ENCODE assay signal across 21 mouse cellular contexts in genomic region chr16:12924668-12925067, GRCm38 (mm10).
DNase-seq lines count a peak whose midpoint lies in the region; ATAC-seq and TF ChIP-seq lines count a peak whose summit lies in the region.
"Had no signal": no experiment of that assay in that cellular context is flagged by ENCODE, and none has a peak within 500 bp of the region (broad histone marks: within the 10 kb centered on the region; RNA-seq: fewer than 3 reads in every experiment).

No protein-coding gene starts in this region.

- H3K27me3 ChIP-seq in heart, embryonic 12.5 days (replicated peaks): no peaks in the 10 kb centered on the region
- H3K27me3 ChIP-seq: embryonic facial prominence, embryonic 12.5 days; embryonic facial prominence, embryonic 15.5 days; hindbrain, embryonic 12.5 days; hindbrain, embryonic 15.5 days had no signal

- 85% methylated on average over 6 of the region's 6 CpGs for WGBS in heart, embryonic 12.5 days

- H3K4me2 ChIP-seq in heart, embryonic 12.5 days: no peak overlapping the region
- H3K4me2 ChIP-seq: embryonic facial prominence, embryonic 12.5 days; embryonic facial prominence, embryonic 15.5 days; hindbrain, embryonic 12.5 days; hindbrain, embryonic 15.5 days had no signal

- no peaks in the 10 kb centered on the region for H3K4me1 ChIP-seq in heart, embryonic 12.5 days (replicated peaks)
- peaks cover 6% of the 10 kb centered on the region; the same call in 1 of the 2 replicates for H3K4me1 ChIP-seq in cortical plate, adult 2 months (ENCODE audit: control insufficient read depth, insufficient read depth, low read length)
- H3K4me1 ChIP-seq: embryonic facial prominence, embryonic 12.5 days; embryonic facial prominence, embryonic 15.5 days; heart, embryonic 10.5 days; hindbrain, embryonic 12.5 days; hindbrain, embryonic 15.5 days had no signal

- no peak overlapping the region for H3K4me3 ChIP-seq in heart, embryonic 12.5 days
- no peak overlapping the region for H3K4me3 ChIP-seq in left cerebral cortex, adult 2 months
- H3K4me3 ChIP-seq in cortical plate, adult 2 months (ENCODE audit: insufficient read depth, low read length): no peak overlapping the region
- H3K4me3 ChIP-seq: embryonic facial prominence, embryonic 12.5 days; embryonic facial prominence, embryonic 15.5 days; heart, adult 2 months; heart, embryonic 10.5 days; hindbrain, embryonic 12.5 days; hindbrain, embryonic 15.5 days had no signal

- peak; percentile 28 for DNase-seq in heart, adult 11 months
- no peak for DNase-seq in left cerebral cortex, adult 2 months (ENCODE audit: extremely low spot score in 1 of 2, low spot score in 2 of 2)
- no peak for DNase-seq in left cerebral cortex, postnatal 10 days (ENCODE audit: extremely low spot score in 1 of 2, low spot score in 2 of 2)
- no peak for DNase-seq in cerebellum, adult 11 months
- DNase-seq: adrenal gland, adult 2 months; adrenal gland, postnatal 14 days; cerebellum, adult 18-20 months; cerebellum, adult 9-10 months; cerebellum, postnatal 14 days; forebrain, postnatal 0 days; gastrocnemius, postnatal 25 days; heart, adult 2 months had no signal

- TF ChIP-seq POLR2A in cortical plate, adult 2 months (IDR thresholded peaks at IDR 0.05; ENCODE audit: extremely low read depth, insufficient read depth, low read length): no peak

- H3K36me3 ChIP-seq in heart, embryonic 12.5 days: no peaks in the 10 kb centered on the region
- H3K36me3 ChIP-seq: embryonic facial prominence, embryonic 12.5 days; embryonic facial prominence, embryonic 15.5 days; heart, embryonic 10.5 days; hindbrain, embryonic 12.5 days; hindbrain, embryonic 15.5 days had no signal

- intact Hi-C loops in left cerebral cortex, adult 2 months (cut with DNase I): loop anchor here (5.0 kb wide), 2 partner anchors 62 to 112 kb away; no protein-coding TSS in a partner anchor
- intact Hi-C loops in left cerebral cortex, postnatal 10 days (cut with DNase I): no loop called here

- H3K27ac ChIP-seq in heart, embryonic 12.5 days (ENCODE audit: poor library complexity, severe bottlenecking): no peak overlapping the region
- peak overlapping the region; percentile 59 for H3K27ac ChIP-seq in left cerebral cortex, adult 2 months
- H3K27ac ChIP-seq in cortical plate, adult 2 months (ENCODE audit: insufficient read depth, low read length): peak overlapping the region; percentile 73; the same call in 1 of the 2 replicates
- H3K27ac ChIP-seq: embryonic facial prominence, embryonic 12.5 days; embryonic facial prominence, embryonic 15.5 days; heart, adult 2 months; heart, embryonic 10.5 days; hindbrain, embryonic 12.5 days; hindbrain, embryonic 15.5 days had no signal

- no peaks in the 10 kb centered on the region for H3K9me3 ChIP-seq in heart, embryonic 12.5 days (replicated peaks)
- H3K9me3 ChIP-seq: embryonic facial prominence, embryonic 12.5 days; embryonic facial prominence, embryonic 15.5 days; heart, embryonic 10.5 days; hindbrain, embryonic 12.5 days; hindbrain, embryonic 15.5 days had no signal

- TF ChIP-seq CTCF in left cerebral cortex, adult 2 months (IDR thresholded peaks at IDR 0.05): no peak
- TF ChIP-seq CTCF in cortical plate, adult 2 months (IDR thresholded peaks at IDR 0.05; ENCODE audit: extremely low read depth, insufficient read depth, low read length): no peak

- H3K9ac ChIP-seq in heart, embryonic 12.5 days: no peak overlapping the region
- H3K9ac ChIP-seq: embryonic facial prominence, embryonic 12.5 days; embryonic facial prominence, embryonic 15.5 days; forebrain, postnatal 0 days; hindbrain, embryonic 12.5 days; hindbrain, embryonic 15.5 days had no signal

- ATAC-seq in heart, embryonic 12.5 days (ENCODE audit: insufficient number of reproducible peaks, low FRiP score): no peak
- ATAC-seq: CD4-positive, CD25-positive, alpha-beta regulatory T cell, adult 4 months; forebrain, embryonic 14.5 days; forebrain, postnatal 0 days had no signal
